Comparison of ENCODE assay signal across 8 mouse cellular contexts in genomic region chr2:181156248-181157121, GRCm38 (mm10). TPM values are rescaled to one million over a fixed set of nuclear protein-coding genes. Genes with fewer than 3 reads are reported as not detected.
DNase-seq lines count a peak whose midpoint lies in the region; ATAC-seq and TF ChIP-seq lines count a peak whose summit lies in the region.

Gene Eef1a2 (minus strand): TSS chr2:181157014.

- no peak for TF ChIP-seq CTCF in liver, postnatal 0 days (IDR thresholded peaks at IDR 0.05; ENCODE audit: low read depth)

- H3K36me3 ChIP-seq in liver, embryonic 11.5 days (ENCODE audit: control insufficient read depth, insufficient read depth, low read length) = no peaks in the 10 kb centered on the region
- H3K36me3 ChIP-seq in liver, postnatal 0 days (replicated peaks; ENCODE audit: insufficient read depth, low read length) = no peaks in the 10 kb centered on the region
- H3K36me3 ChIP-seq in hindbrain, embryonic 15.5 days = peaks cover 17% of the 10 kb centered on the region
- H3K36me3 ChIP-seq in midbrain, embryonic 11.5 days (ENCODE audit: control insufficient read depth, insufficient read depth, low read length) = no peaks in the 10 kb centered on the region

- no peak within 1 kb of the TSS for H3K27ac ChIP-seq in liver, embryonic 11.5 days (ENCODE audit: low read depth, low read length)
- no peak within 1 kb of the TSS for H3K27ac ChIP-seq in liver, postnatal 0 days (ENCODE audit: low read depth)
- H3K27ac ChIP-seq in hindbrain, embryonic 15.5 days (replicated peaks) = peak within 1 kb of the TSS; percentile 86
- no peak within 1 kb of the TSS for H3K27ac ChIP-seq in midbrain, embryonic 11.5 days (ENCODE audit: low read depth, low read length)

- no peak for DNase-seq in liver, embryonic 11.5 days (ENCODE audit: low spot score)
- DNase-seq in liver, postnatal 0 days = no peak
- DNase-seq in cerebellum, postnatal 36 days = peak; percentile 87
- peak; percentile 50 for DNase-seq in gastrocnemius, postnatal 14 days
- DNase-seq in midbrain, embryonic 11.5 days (ENCODE audit: low spot score, missing footprints) = peak; percentile 88
- DNase-seq in c-Kit-positive CD71-positive TER-119-positive erythroid progenitor cells, embryonic 14.5 days (ENCODE audit: low spot score) = no peak
- DNase-seq in urinary bladder, adult 2 months (ENCODE audit: low spot score) = no peak

- peak within 1 kb of the TSS; percentile 44 for H3K4me2 ChIP-seq in liver, embryonic 11.5 days
- no peak within 1 kb of the TSS for H3K4me2 ChIP-seq in liver, postnatal 0 days (ENCODE audit: low read depth, low read length)
- peak within 1 kb of the TSS; percentile 78 for H3K4me2 ChIP-seq in hindbrain, embryonic 15.5 days
- H3K4me2 ChIP-seq in midbrain, embryonic 11.5 days = peak within 1 kb of the TSS; percentile 60

- ATAC-seq in liver, embryonic 11.5 days (replicated peaks; ENCODE audit: low FRiP score) = no peak
- no peak for ATAC-seq in liver, postnatal 0 days
- peak; percentile 82 for ATAC-seq in hindbrain, embryonic 15.5 days (ENCODE audit: low FRiP score, low read depth)
- peak; percentile 46; the same call in 1 of the 2 replicates for ATAC-seq in midbrain, embryonic 11.5 days (ENCODE audit: low FRiP score)

- H3K4me1 ChIP-seq in liver, embryonic 11.5 days (replicated peaks; ENCODE audit: control insufficient read depth, insufficient read depth, low read length) = no peaks in the 10 kb centered on the region
- H3K4me1 ChIP-seq in liver, postnatal 0 days (ENCODE audit: insufficient read depth) = no peaks in the 10 kb centered on the region
- peaks cover 54% of the 10 kb centered on the region for H3K4me1 ChIP-seq in hindbrain, embryonic 15.5 days (replicated peaks)
- peaks cover 15% of the 10 kb centered on the region for H3K4me1 ChIP-seq in midbrain, embryonic 11.5 days (ENCODE audit: control insufficient read depth, insufficient read depth, low read length)

- 7% methylated on average over 55 of the region's 55 CpGs for WGBS in liver, embryonic 11.5 days
- WGBS in liver, postnatal 0 days (ENCODE audit: insufficient replicate concordance) = 7% methylated on average over 54 of the region's 55 CpGs
- 2% methylated on average over 55 of the region's 55 CpGs for WGBS in hindbrain, embryonic 15.5 days
- WGBS in midbrain, embryonic 11.5 days = 4% methylated on average over 55 of the region's 55 CpGs

- no peak for TF ChIP-seq EP300 in liver, postnatal 0 days (IDR thresholded peaks at IDR 0.05; ENCODE audit: low read depth)

- 0 out of 2 replicates have a peak within 1 kb of the TSS, but pooled peaks have one; percentile 17 for H3K4me3 ChIP-seq in liver, embryonic 11.5 days (ENCODE audit: low read depth, low read length)
- H3K4me3 ChIP-seq in liver, postnatal 0 days (ENCODE audit: low read depth, low read length) = no peak within 1 kb of the TSS
- peak within 1 kb of the TSS; percentile 54 for H3K4me3 ChIP-seq in hindbrain, embryonic 15.5 days
- peak within 1 kb of the TSS; percentile 38 for H3K4me3 ChIP-seq in midbrain, embryonic 11.5 days (ENCODE audit: low read depth, low read length)

- no peak within 1 kb of the TSS for H3K9ac ChIP-seq in liver, embryonic 11.5 days (ENCODE audit: low read depth, low read length)
- no peak within 1 kb of the TSS for H3K9ac ChIP-seq in liver, postnatal 0 days (replicated peaks)
- H3K9ac ChIP-seq in hindbrain, embryonic 15.5 days = peak within 1 kb of the TSS; percentile 80
- H3K9ac ChIP-seq in midbrain, embryonic 11.5 days (ENCODE audit: low read length) = peak within 1 kb of the TSS; percentile 64

- H3K9me3 ChIP-seq in liver, embryonic 11.5 days (ENCODE audit: control insufficient read depth, low read length) = no peaks in the 10 kb centered on the region
- no peaks in the 10 kb centered on the region for H3K9me3 ChIP-seq in liver, postnatal 0 days (ENCODE audit: low read length)
- H3K9me3 ChIP-seq in hindbrain, embryonic 15.5 days = no peaks in the 10 kb centered on the region
- no peaks in the 10 kb centered on the region for H3K9me3 ChIP-seq in midbrain, embryonic 11.5 days (ENCODE audit: control insufficient read depth, low read length)

- H3K27me3 ChIP-seq in liver, embryonic 11.5 days (replicated peaks; ENCODE audit: control insufficient read depth, insufficient read depth, low read length) = peaks cover 45% of the 10 kb centered on the region
- peaks cover 28% of the 10 kb centered on the region for H3K27me3 ChIP-seq in liver, postnatal 0 days (ENCODE audit: insufficient read depth, low read length)
- H3K27me3 ChIP-seq in hindbrain, embryonic 15.5 days = no peaks in the 10 kb centered on the region
- peaks cover 16% of the 10 kb centered on the region for H3K27me3 ChIP-seq in midbrain, embryonic 11.5 days (ENCODE audit: control insufficient read depth, insufficient read depth, low read length)

- intact Hi-C loops in gastrocnemius, postnatal 14 days (cut with DNase I; ENCODE audit: low total_unique reads) = no loop called here

RNA-seq across cellular contexts. Expression of gene Eef1a2, which starts in this region (rescaled TPM):
- not detected in 2 replicates for polyA plus RNA-seq in liver, embryonic 11.5 days (2014; fragmentation: Nextera tagmentation; extraction: Ambion mirVana)
- 0.05 TPM in 1 of 2 replicates, not detected in the other for polyA plus RNA-seq in liver, postnatal 0 days (2015; fragmentation: Nextera tagmentation; extraction: Ambion mirVana)
- total RNA-seq in gastrocnemius, postnatal 14 days (2021) = 1,000 to 10,000 TPM; 2,249 to 2,405 TPM
- polyA plus RNA-seq in hindbrain, embryonic 15.5 days (2015; fragmentation: Nextera tagmentation; extraction: Ambion mirVana) = 13.5 and 14.5 TPM in 2 replicates
- polyA plus RNA-seq in midbrain, embryonic 11.5 days (2014; fragmentation: Nextera tagmentation; extraction: Ambion mirVana) = 0.87 and 0.94 TPM in 2 replicates
- polyA plus RNA-seq in urinary bladder, adult 2 months (2012; rRNA removed) = 0.48 and 0.97 TPM in 2 replicates

Comparison
In these comparisons a context has a peak if more than half of its experiments do, and no peak if none do; other contexts are left out.
1. Peak in DNase-seq, ATAC-seq, H3K4me3 ChIP-seq, H3K9ac ChIP-seq and H3K4me2 ChIP-seq in midbrain, embryonic 11.5 days; RNA of the gene not detected or under 1 TPM.
2. DNase-seq: peak in cerebellum, postnatal 36 days (2 of 2) and gastrocnemius, postnatal 14 days (single experiment); none in liver, embryonic 11.5 days (single experiment), liver, postnatal 0 days (single experiment), c-Kit-positive CD71-positive TER-119-positive erythroid progenitor cells, embryonic 14.5 days (single experiment) and urinary bladder, adult 2 months (single experiment).